Mouse (Mus musculus): Measurements from ENCODE around the gene Vmn2r50. TPM values are rescaled to one million over a fixed set of nuclear protein-coding genes. Genes with fewer than 3 reads are reported as not detected.
"Not testable (repeated sequence)": the region's sequence is repeated elsewhere in the genome, so short reads cannot be mapped to it uniquely, and the experiment has no call there.

The Vmn2r50 gene
- polyA plus RNA-seq (2015; fragmentation: Nextera tagmentation; extraction: Ambion mirVana) = not detected in 2 replicates

GRCm38 (mm10) chr7:10053196-10053595 is at the start of gene Vmn2r50:
Vmn2r50 (minus strand) TSS chr7:10053296.
- not testable (repeated sequence) for H3K4me3 ChIP-seq; ATAC-seq (ENCODE audit: borderline replicate concordance, extremely low read depth, low FRiP score, low TSS enrichment); H3K36me3 ChIP-seq; H3K9ac ChIP-seq; H3K4me2 ChIP-seq; H3K27ac ChIP-seq; H3K9me3 ChIP-seq; H3K4me1 ChIP-seq; H3K27me3 ChIP-seq

GRCm38 (mm10) chr7:9992157-9992556 is 60.9 kb downstream of the Vmn2r50 start, which contains the start of gene Vmn2r49:
Vmn2r49 (minus strand) TSS chr7:9992257.
- not testable (repeated sequence) for H3K36me3 ChIP-seq; H3K27ac ChIP-seq; H3K9me3 ChIP-seq; ATAC-seq (ENCODE audit: borderline replicate concordance, extremely low read depth, low FRiP score, low TSS enrichment); H3K27me3 ChIP-seq; H3K9ac ChIP-seq; H3K4me2 ChIP-seq; H3K4me3 ChIP-seq; H3K4me1 ChIP-seq
- 76% methylated on average over 2 of the region's 2 CpGs for WGBS

Other genes starting within 250 kb of the Vmn2r50 start
- not detected in 2 replicates for gene Vmn2r47, start 212.0 kb downstream of the Vmn2r50 start, polyA plus RNA-seq (2015; fragmentation: Nextera tagmentation; extraction: Ambion mirVana)
- not detected in 2 replicates for gene Vmn2r48, start 99.7 kb downstream of the Vmn2r50 start, polyA plus RNA-seq (2015; fragmentation: Nextera tagmentation; extraction: Ambion mirVana)
- gene Vmn2r49, start 61.0 kb downstream of the Vmn2r50 start, polyA plus RNA-seq (2015; fragmentation: Nextera tagmentation; extraction: Ambion mirVana) = not detected in 2 replicates
- not detected in 2 replicates for gene Vmn2r51, start 52.4 kb upstream of the Vmn2r50 start, polyA plus RNA-seq (2015; fragmentation: Nextera tagmentation; extraction: Ambion mirVana)
- gene Vmn2r52, start 123.3 kb upstream of the Vmn2r50 start, polyA plus RNA-seq (2015; fragmentation: Nextera tagmentation; extraction: Ambion mirVana) = not detected in 2 replicates
- not detected in 2 replicates for gene Vmn1r66, start 224.7 kb upstream of the Vmn2r50 start, polyA plus RNA-seq (2015; fragmentation: Nextera tagmentation; extraction: Ambion mirVana)

Data from lung, embryonic 15.5 days (tissue).